Mouse (Mus musculus) lung, postnatal 10 days (tissue): ENCODE measurements around the gene Fbn1.
A peak's percentile ranks its signal among the peaks of the same experiment; 100 is the strongest.

Experiments used
- DNase-seq: peaks from one replicate; pipeline ENCODE4 v3.0.0; 2021

The Fbn1 gene

GRCm38 (mm10) chr2:125498216-125498615 lies 9.6 kb downstream of the Fbn1 start:
- DNase-seq = no peak

GRCm38 (mm10) chr2:125496696-125497095 lies 11.1 kb downstream of the Fbn1 start:
- DNase-seq = peak; percentile 73

DNA sequence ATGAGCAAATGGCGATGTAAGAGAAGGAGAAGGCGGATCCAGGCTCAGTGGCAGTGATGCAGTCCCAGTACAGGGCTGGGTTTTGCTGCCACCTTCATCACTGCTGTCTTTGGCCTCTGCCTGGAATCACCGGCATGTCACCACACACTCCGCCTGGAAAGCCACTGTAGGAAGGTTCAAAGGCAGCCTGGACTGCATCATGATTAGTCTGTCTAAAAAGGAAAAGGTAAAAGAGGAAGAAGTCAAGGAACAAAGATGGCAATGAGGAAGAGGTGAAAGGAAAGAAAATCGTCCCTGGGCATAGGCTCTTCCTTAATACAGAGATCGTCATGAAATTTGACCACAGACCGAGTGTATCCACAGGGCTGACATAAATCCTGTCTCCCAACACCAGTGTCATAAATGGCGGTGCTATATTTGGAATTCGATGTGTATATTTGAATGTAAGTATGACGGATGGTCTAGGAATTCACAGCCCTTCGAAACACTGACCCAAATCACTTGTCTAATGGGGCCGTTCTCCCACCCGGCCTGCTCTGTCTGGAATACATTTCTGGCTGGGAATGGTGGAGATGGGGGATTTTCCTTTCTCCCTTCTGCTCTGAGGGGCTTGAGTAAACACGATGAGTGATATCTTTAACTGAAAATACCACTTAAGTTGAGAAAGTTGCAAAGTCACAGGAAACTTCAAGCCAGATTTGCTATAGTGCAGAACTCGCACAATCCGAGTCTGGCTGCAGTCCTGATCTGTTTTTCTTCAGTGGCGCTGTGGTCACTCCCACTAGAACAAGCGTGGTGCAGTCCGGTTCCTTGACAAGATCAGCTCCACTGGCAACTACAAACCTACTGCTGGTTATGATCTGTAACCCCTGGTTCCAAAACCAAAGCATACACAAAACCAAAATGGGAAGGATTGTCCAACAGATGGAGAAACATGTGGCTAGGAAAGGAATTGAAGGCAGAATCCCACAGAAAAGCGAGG lies 12.7 kb downstream of the Fbn1 start:
- no peak for DNase-seq

GRCm38 (mm10) chr2:125494291-125494690 lies 13.5 kb downstream of the Fbn1 start:
- DNase-seq = no peak

- no peak for DNase-seq
Observed at GRCm38 (mm10) chr2:125492050-125492900, 15.5 kb downstream of the Fbn1 start.

GRCm38 (mm10) chr2:125489979-125490378 lies 17.8 kb downstream of the Fbn1 start:
- DNase-seq = no peak

GRCm38 (mm10) chr2:125484910-125485309 lies 22.9 kb downstream of the Fbn1 start:
- no peak for DNase-seq

DNA sequence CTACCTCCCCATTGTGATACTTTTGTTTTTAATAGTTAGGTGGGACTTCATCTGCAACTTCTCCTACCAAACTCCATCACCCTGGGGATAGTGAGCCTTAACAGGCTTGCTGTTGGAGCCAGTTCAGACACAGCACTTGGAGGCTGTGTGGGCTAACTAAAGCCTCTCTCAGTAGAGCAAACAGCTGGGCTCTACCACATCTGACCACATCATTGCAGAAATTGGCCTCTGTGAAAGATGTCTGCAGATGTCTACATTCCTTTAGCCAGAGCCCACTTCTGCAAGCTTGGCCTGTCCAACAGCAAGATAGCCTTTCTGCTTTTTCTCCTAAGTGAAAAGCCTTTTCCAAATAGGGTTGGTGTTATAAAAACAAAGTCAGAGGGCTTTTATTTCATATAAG lies 23.6 kb downstream of the Fbn1 start:
- peak; percentile 64 for DNase-seq

DNA sequence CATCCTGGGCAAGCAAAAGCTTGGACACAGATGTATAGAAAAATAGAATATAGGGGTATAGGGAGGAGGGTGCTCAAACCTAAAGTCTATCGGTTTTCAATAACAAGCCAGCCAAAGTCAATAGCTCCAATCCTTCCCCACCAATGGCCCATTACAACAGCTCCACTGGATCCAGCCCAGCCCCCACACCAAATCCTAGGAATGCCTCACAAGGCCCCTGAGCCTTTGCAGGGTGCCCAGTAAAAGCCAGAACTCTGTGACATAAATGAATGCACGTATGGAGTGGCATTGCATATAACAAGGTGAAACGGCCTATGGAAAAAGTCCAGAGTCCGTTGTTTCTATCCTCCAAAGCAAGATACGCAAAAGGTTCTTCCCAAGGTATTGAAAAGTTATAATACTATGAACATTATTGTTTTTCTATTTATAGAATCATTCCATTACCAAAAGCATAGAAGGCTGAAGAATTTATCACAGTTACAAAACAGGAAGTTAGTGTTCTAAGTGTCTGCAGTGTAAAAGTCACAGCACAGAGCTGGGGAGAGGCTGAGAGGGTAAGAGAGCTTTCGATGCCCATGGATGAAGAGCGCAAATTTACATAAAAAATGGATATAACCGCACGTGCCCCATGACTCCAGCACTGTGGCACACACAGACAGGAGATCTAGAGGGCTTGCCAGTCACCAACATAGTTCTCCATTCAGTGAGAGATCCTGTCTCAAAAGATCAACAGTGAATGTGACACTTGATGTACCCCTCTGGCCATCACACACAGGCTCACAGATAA lies 26.1 kb downstream of the Fbn1 start:
- no peak for DNase-seq

- DNase-seq = no peak
Observed at GRCm38 (mm10) chr2:125481116-125481515, 26.7 kb downstream of the Fbn1 start.

DNA sequence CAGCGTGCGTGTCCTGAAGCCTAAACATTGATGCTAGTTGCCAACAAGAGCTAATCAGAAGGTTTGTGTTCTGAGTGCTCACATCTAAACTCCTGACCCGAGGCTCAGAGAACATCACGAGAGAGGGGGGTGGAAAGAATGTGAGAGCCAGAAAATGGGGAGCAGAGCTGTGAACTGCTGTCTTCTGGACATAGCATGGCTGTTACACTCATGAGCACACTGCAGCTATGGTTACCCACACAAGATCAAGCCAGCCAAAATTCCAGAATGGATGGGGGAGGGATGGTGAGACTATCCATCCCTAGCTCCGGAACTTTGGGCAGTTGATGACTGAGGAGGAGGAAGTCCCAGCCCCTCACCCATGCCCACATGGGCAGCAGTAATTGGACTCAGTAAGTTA lies 27.7 kb downstream of the Fbn1 start:
- DNase-seq = peak; percentile 82

DNA sequence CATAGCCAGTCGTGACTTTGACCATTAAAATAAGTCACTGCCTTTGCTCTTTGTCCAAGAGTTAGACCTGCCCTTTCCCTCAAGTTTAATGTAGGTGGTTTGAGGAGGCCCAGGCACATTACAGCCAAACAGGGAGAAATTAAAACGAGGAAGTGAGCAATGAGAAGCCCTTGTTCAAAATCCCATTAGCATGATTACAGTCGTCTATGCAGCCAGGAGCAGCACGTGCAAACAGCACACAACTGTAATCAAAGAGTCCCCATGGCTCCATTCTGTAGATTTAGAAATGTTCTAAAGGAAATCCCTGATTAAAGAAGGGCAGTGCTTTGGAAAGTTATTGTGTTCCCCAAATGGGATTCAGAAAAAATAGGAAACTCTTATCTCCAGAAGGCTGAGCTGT lies 29.1 kb downstream of the Fbn1 start:
- no peak for DNase-seq

GRCm38 (mm10) chr2:125477367-125477766 lies 30.4 kb downstream of the Fbn1 start:
- DNase-seq = no peak

DNA sequence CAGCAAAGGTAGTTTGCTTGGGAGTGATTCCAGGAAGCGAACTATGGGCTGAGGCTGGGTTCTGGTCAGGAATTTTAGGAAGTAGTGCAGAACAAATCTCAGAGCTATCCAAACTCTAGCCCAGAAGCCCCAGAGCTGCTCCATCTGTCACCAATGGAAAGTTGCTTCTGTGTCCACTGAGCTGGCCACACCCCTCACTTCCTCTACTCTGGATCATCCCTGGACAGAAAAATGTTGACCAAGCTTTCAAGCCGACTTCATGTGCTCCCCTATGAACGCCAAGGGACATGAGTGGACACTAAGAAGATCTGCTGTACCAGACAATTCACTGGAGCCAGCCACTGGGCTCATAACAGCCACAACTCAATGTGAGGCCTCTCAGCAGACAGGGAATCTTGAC lies 31.6 kb downstream of the Fbn1 start:
- peak; percentile 42 for DNase-seq

DNA sequence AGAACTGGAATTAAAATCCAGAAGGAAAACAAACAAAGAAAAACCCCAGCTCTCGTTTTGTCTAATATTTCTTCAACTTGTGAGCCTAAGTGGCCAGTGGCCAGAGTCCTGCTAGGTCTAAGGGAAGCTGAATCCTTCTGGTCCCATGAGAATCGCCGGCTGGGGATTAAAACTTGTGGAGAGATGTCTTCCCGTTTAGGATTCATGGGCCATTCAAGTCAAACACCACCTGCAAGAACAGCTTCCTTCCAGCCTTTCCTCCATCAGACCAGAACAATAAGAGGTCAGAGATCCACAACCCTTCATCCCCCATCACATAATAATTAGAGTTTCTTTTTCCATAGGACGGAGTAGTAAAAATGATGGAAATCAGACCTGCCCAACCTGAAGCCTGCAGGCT lies 33.1 kb downstream of the Fbn1 start:
- DNase-seq = no peak

- DNase-seq = peak; percentile 74
Observed at GRCm38 (mm10) chr2:125473228-125473627, 34.6 kb downstream of the Fbn1 start.

DNA sequence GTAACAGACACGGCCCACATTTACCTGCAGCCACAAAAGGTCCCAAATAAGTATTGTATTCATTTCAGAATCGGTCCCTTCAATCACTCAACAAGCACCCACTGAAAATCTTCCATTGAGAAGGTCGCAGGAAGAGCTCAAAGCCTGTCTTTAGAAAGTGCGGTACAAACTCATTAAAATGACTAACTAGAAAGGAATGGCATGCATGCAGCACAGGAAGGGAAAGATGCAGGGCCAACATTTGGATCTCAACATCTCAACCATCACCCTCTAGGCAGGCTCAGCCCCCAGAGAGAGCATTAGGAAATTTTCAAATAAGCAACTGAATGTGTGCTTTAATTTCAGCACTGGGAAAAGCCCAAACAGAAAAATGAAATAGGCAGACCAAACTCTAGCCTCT lies 36.1 kb downstream of the Fbn1 start:
- DNase-seq = no peak

DNA sequence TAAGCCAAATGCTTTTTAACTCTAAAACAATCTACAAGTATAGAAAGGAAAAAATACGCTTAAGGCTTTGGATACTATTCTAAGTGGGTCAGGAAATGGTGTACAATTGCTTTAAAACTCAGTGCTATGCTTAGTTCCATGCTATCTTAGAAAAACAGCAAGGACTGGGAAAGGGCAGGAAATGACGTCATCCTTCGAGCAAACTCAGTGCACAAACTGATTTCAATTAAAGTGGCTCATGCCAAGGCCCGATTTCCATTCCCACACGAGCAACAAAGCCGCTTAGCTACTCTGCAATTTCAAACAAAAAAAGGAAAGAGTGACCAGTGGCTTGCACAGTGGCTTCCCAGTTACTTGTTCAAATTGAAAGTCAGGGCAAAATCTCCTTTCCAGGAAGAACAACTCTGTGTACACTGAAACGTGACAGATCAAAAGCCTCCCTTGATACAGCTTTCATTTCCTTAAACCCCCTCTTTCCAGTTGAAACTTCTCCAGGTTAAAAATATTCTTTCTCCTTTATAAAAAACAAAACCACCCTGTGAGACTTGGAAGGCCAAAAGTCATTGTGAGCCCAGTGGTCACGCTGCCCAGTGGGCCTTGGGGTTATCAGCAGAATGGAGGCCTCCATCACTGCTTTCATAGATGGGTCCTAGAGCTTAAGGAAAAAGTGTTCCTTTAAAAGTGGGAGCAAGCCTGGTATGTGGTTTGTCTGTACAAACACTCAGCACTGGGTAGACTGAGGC lies 37.1 kb downstream of the Fbn1 start:
- peak; percentile 74 for DNase-seq

GRCm38 (mm10) chr2:125464036-125464435 lies 43.8 kb downstream of the Fbn1 start:
- peak; percentile 65 for DNase-seq

GRCm38 (mm10) chr2:125459087-125459486 lies 48.7 kb downstream of the Fbn1 start:
- no peak for DNase-seq

DNA sequence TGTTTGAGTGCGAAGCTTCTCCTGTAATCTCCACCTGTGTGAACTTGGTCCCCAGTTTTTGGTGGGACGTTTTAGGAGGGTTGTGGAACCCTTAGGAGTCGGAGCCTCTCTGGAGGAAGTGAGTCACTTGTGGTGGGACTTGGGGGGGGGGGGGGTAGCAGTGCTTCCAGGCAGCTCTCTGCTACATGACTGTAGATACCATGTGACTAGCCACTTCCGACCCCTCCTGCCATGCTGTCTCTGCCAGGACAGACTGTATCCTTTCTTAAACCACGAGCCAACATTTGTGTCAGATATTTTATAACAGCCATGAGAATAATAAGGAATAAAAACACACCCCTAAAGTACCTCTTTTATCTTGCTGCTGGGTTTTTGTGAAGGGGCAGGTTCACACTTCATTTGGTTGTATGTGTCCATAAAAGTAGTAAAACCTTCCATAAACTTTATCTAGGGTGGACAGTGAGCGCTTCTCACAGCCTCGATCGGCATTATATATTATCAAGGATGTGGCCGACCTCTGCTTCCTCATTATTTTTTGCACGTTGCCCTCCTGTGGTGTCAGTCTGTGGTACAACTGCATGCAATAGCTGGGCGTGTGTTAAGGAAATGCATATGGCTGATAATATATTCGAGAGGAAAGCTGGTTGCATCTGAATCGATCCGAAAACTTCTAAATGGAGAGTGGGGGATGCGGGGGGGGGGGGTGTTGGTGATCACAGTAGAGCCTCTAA lies 51.6 kb downstream of the Fbn1 start:
- no peak for DNase-seq
